ENCODE assay signal across 20 mouse cellular contexts in genomic region chr10:67461862-67462261, GRCm38 (mm10).
DNase-seq lines count a peak whose midpoint lies in the region; TF ChIP-seq lines count a peak whose summit lies in the region.
"Had no signal": no experiment of that assay in that cellular context is flagged by ENCODE, and none has a peak within 500 bp of the region (broad histone marks: within the 10 kb centered on the region; RNA-seq: fewer than 3 reads in every experiment).

No protein-coding gene starts in this region.

- H3K4me1 ChIP-seq in ES-E14 (ENCODE audit: control insufficient read depth in 2 of 2, insufficient read depth in 2 of 2, low read length in 2 of 2, poor library complexity in 1 of 2): peaks cover 6 to 7% of the 10 kb centered on the region in 2 experiments; a peak in 2 of 4 replicates
- H3K4me1 ChIP-seq: embryonic facial prominence, embryonic 15.5 days had no signal

- in situ Hi-C loops in ES-E14 (cut with MboI; ENCODE audit: low sequenced_read_pairs in 2 of 2, unreplicated experiment in 2 of 2): no loop called here

- no peaks in the 10 kb centered on the region for H3K36me3 ChIP-seq in ES-E14 (ENCODE audit: control insufficient read depth, insufficient read depth, low read length, poor library complexity, severe bottlenecking)
- H3K36me3 ChIP-seq: embryonic facial prominence, embryonic 13.5 days; embryonic facial prominence, embryonic 15.5 days; forebrain, embryonic 10.5 days; forebrain, embryonic 12.5 days had no signal

- H3K27ac ChIP-seq in ES-E14 (ENCODE audit: insufficient read depth, low read depth, low read length, poor library complexity, severe bottlenecking): no peak overlapping the region
- H3K27ac ChIP-seq: embryonic facial prominence, embryonic 13.5 days; embryonic facial prominence, embryonic 15.5 days; forebrain, embryonic 10.5 days; forebrain, embryonic 12.5 days had no signal

- H3K9me3 ChIP-seq in ES-E14 (ENCODE audit: control insufficient read depth, insufficient read depth, low read depth, low read length): no peaks in the 10 kb centered on the region
- H3K9me3 ChIP-seq: embryonic facial prominence, embryonic 13.5 days; embryonic facial prominence, embryonic 15.5 days; forebrain, embryonic 12.5 days had no signal

- peak; percentile 54 for DNase-seq in heart, adult 11 months
- DNase-seq in heart, adult 18-20 months: no peak
- DNase-seq in ES-CJ7 (ENCODE audit: low read depth, low spot score): peak; percentile 49
- DNase-seq in ES-E14 (ENCODE audit: low read depth, low spot score): peak; percentile 22
- DNase-seq in ZHBTc4 (ENCODE audit: low read depth, low spot score): peak; percentile 75
- DNase-seq in gastrocnemius, postnatal 4 days (ENCODE audit: low spot score in 2 of 2): no peak
- DNase-seq in Muller cell, postnatal 12 days (ENCODE audit: inconsistent ontology term): no peak
- no peak for DNase-seq in testis, postnatal 14 days (ENCODE audit: low spot score)
- DNase-seq: cerebellum, adult 11 months; cerebellum, adult 18-20 months; cerebellum, adult 8-10 months; cerebellum, adult 9-11 months; cerebellum, postnatal 14 days; cerebellum, postnatal 36 days; embryo, embryonic 11 days had no signal

- no peak overlapping the region for H3K4me3 ChIP-seq in ES-E14 (ENCODE audit: insufficient read depth in 1 of 2, low read depth in 1 of 2, low read length in 2 of 2, poor library complexity in 1 of 2, severe bottlenecking in 1 of 2)
- H3K4me3 ChIP-seq: embryonic facial prominence, embryonic 13.5 days; embryonic facial prominence, embryonic 15.5 days; erythroblast, embryonic 14.5 days; forebrain, embryonic 10.5 days; forebrain, embryonic 12.5 days had no signal

- no peak overlapping the region for H3K9ac ChIP-seq in ES-E14 (ENCODE audit: insufficient read depth, low read depth, low read length, poor library complexity, severe bottlenecking)
- H3K9ac ChIP-seq: embryonic facial prominence, embryonic 13.5 days; embryonic facial prominence, embryonic 15.5 days; forebrain, embryonic 12.5 days had no signal

TF ChIP-seq in ES-E14, 5 proteins besides CTCF, POLR2A, EP300 and RAD21:
- TF ChIP-seq ZNF384 (IDR thresholded peaks at IDR 0.05; ENCODE audit: low read depth, low read length) (no peak), MAFK (IDR thresholded peaks at IDR 0.05; ENCODE audit: insufficient read depth, low read depth, low read length) (no peak), HCFC1 (IDR thresholded peaks at IDR 0.05; ENCODE audit: borderline replicate concordance, insufficient read depth, low read length) (no peak), ZC3H11A (IDR thresholded peaks at IDR 0.05; ENCODE audit: borderline replicate concordance, low read depth, low read length) (no peak), CHD2 (IDR thresholded peaks at IDR 0.05; ENCODE audit: low read depth, low read length) (no peak)

Comparison
In these comparisons a context has a peak if more than half of its experiments do, and no peak if none do; other contexts are left out.
1. DNase-seq: peak in heart, adult 11 months (single experiment), ES-CJ7 (single experiment), ES-E14 (single experiment) and ZHBTc4 (single experiment); none in heart, adult 18-20 months (0 of 2), gastrocnemius, postnatal 4 days (0 of 2), Muller cell, postnatal 12 days (single experiment) and testis, postnatal 14 days (single experiment).